Mouse (Mus musculus) midbrain, embryonic 10.5 days (tissue): ENCODE measurements around the gene Myo9a. TPM values are rescaled to one million over a fixed set of nuclear protein-coding genes. Genes with fewer than 3 reads are reported as not detected.

ENCODE experiments used
- DNase-seq: peaks from one replicate; pipeline ENCODE4 v3.0.0-alpha.2; 2017; ENCODE audit warnings: low spot score
- H3K27ac ChIP-seq: fragments of 300-500 bp; sonication (generic); replicated peaks from 2 replicates; pipeline ENCODE4 v1.5.1; 2016; ENCODE audit warnings: mild to moderate bottlenecking
- H3K27me3 ChIP-seq: fragments of 300-500 bp; sonication (generic); 2 replicates; pipeline ENCODE4 v1.6.1; 2016; ENCODE audit warnings: low read depth, mild to moderate bottlenecking; ENCODE audit not compliant: poor library complexity, severe bottlenecking
- H3K36me3 ChIP-seq: fragments of 300-500 bp; sonication (generic); 2 replicates; pipeline ENCODE4 v1.6.1; 2016; ENCODE audit warnings: mild to moderate bottlenecking, moderate library complexity
- H3K4me1 ChIP-seq: fragments of 300-500 bp; sonication (generic); 2 replicates; pipeline ENCODE4 v1.6.1; 2016
- H3K4me3 ChIP-seq: fragments of 300-500 bp; sonication (generic); 2 replicates; pipeline ENCODE4 v1.5.1; 2016; ENCODE audit warnings: mild to moderate bottlenecking, moderate library complexity
- H3K9me3 ChIP-seq: fragments of 300-500 bp; sonication (generic); replicated peaks from 2 replicates; pipeline ENCODE4 v1.6.1; 2016; ENCODE audit warnings: mild to moderate bottlenecking
- WGBS: fragments of 180-500 bp; shearing (Covaris S2); methylation state at CpG from one replicate; pipeline ENCODE4 v1.1.7; 2016; 5-methylcytosine and 5-hydroxymethylcytosine counted together
- polyA plus RNA-seq: library from polyadenylated mRNA; unstranded; fragments of >200 nt; fragmentation: Nextera tagmentation; extraction: Ambion mirVana; gene quantifications from 2 replicates; pipeline ENCODE4 v1.2.1, GENCODE M21; 2016

Gene Myo9a
- polyA plus RNA-seq, 1 experiment from 2014 or later: 10.4 TPM

DNA sequence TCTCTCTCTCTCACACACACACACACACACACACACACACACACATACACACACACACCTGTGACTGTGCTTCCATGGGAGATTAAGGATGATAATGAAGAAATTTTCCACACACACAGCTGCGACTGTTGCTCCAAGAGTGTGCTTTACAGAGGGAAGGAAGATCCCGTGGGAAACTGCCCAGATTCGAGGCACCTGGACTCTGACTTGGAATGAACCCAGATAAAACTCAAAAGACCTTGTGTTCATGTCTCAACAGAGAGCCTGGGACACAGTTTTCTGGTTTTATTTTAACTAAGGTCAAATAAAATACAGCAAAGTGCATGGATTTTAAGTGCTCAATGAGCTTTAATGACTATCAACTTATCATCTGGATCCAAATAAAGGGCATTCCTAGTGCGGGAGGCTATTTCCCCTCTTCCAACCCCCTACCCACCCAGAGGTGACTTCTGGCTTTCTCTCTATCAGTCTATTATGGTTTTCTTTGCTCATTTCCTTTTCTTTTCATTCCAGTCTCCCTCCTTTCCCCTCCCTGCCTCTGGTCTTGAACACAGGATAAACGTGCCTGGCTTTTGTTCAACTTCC lies 191.9 kb downstream of the Myo9a start:
- no peaks in the 10 kb centered on the region for H3K27me3 ChIP-seq
- DNase-seq: peak; percentile 9
- no peak overlapping the region for H3K4me3 ChIP-seq
- H3K27ac ChIP-seq: no peak overlapping the region
- peaks cover 6% of the 10 kb centered on the region; the same call in 1 of the 2 replicates for H3K4me1 ChIP-seq
- no peaks in the 10 kb centered on the region for H3K36me3 ChIP-seq
- WGBS: 82% methylated on average over 5 of the region's 5 CpGs
- H3K9me3 ChIP-seq: no peaks in the 10 kb centered on the region

GRCm38 (mm10) chr9:59943826-59944225 lies 193.1 kb downstream of the Myo9a start:
- H3K4me3 ChIP-seq: no peak overlapping the region
- H3K9me3 ChIP-seq: no peaks in the 10 kb centered on the region
- WGBS: 95% methylated on average over 6 of the region's 6 CpGs
- H3K36me3 ChIP-seq: no peaks in the 10 kb centered on the region
- H3K27ac ChIP-seq: no peak overlapping the region
- H3K27me3 ChIP-seq: no peaks in the 10 kb centered on the region
- peaks cover 6% of the 10 kb centered on the region; the same call in 1 of the 2 replicates for H3K4me1 ChIP-seq
- DNase-seq: peak; percentile 5

GRCm38 (mm10) chr9:59945241-59945640 lies 194.5 kb downstream of the Myo9a start:
- no peaks in the 10 kb centered on the region for H3K27me3 ChIP-seq
- no peaks in the 10 kb centered on the region for H3K36me3 ChIP-seq
- no peak overlapping the region for H3K27ac ChIP-seq
- WGBS: 83% methylated on average over 3 of the region's 3 CpGs
- no peak overlapping the region for H3K4me3 ChIP-seq
- no peaks in the 10 kb centered on the region for H3K9me3 ChIP-seq
- no peak for DNase-seq
- peaks cover 6% of the 10 kb centered on the region; the same call in 1 of the 2 replicates for H3K4me1 ChIP-seq

DNA sequence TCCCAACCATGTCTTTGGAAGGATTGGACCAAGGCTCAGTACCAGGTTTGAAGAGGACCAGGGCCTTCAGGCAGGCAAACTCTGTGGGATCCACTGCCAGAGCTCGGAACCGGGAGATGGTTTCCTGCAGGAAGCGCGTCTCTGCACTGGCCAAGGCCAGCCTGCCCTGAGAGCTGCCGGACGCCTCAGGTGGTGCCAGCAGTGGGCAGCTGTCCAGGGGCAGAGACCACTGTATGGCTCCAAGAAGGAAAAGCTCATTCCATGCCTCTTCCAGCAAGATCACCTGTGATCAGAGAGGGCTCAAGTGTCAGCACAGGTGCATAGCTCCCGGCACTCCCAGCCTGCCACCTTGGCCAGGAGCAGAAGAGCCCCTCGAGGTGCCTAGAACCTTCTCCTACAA lies 196.6 kb downstream of the Myo9a start:
- Histone ChIP-seq H3K4me1 (no peaks in the 10 kb centered on the region; the same call in 1 of the 2 replicates), H3K4me3 (no peak overlapping the region), H3K9me3 (no peaks in the 10 kb centered on the region), H3K36me3 (no peaks in the 10 kb centered on the region), H3K27ac (no peak overlapping the region), H3K27me3 (no peaks in the 10 kb centered on the region)
- DNase-seq: no peak
- 86% methylated on average over 8 of the region's 8 CpGs for WGBS

- no peak overlapping the region for H3K27ac ChIP-seq
- no peak for DNase-seq
- no peak overlapping the region for H3K4me3 ChIP-seq
- H3K4me1 ChIP-seq: peaks cover 7% of the 10 kb centered on the region
- H3K36me3 ChIP-seq: no peaks in the 10 kb centered on the region
- H3K27me3 ChIP-seq: no peaks in the 10 kb centered on the region
- no peaks in the 10 kb centered on the region for H3K9me3 ChIP-seq
- 84% methylated on average over 8 of the region's 8 CpGs for WGBS
These were observed 197.5 kb downstream of the Myo9a start for GRCm38 (mm10) chr9:59948226-59948625.

GRCm38 (mm10) chr9:59948691-59949250 lies 198.1 kb downstream of the Myo9a start:
- H3K9me3 ChIP-seq: no peaks in the 10 kb centered on the region
- no peak for DNase-seq
- H3K27me3 ChIP-seq: no peaks in the 10 kb centered on the region
- H3K4me1 ChIP-seq: peaks cover 7% of the 10 kb centered on the region
- no peak overlapping the region; the same call in 1 of the 2 replicates for H3K27ac ChIP-seq
- 93% methylated on average over 17 of the region's 17 CpGs for WGBS
- no peak overlapping the region for H3K4me3 ChIP-seq
- no peaks in the 10 kb centered on the region for H3K36me3 ChIP-seq

DNA sequence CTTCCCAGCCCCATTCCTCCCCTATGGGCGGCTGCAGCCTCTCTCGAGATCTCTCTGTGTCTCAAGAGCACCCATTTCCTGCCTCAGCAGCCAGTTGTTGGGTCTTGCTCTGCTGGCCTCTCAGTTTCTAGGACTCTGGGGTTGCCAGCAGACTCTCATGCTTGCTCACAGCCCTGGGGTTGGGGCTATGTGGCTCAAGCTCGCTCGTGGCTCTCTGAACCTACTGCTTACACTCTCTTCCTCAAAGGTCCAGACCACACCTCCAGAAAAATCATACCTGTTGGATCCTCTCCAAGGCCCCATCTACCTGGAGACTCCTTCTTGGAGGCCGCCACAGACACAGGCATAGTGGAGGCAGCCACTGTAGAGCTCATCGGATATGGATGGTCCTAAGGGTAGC lies 198.8 kb downstream of the Myo9a start:
- Histone ChIP-seq H3K4me3 (no peak overlapping the region), H3K4me1 (peaks cover 7% of the 10 kb centered on the region), H3K27me3 (no peaks in the 10 kb centered on the region), H3K9me3 (no peaks in the 10 kb centered on the region), H3K36me3 (no peaks in the 10 kb centered on the region), H3K27ac (no peak overlapping the region; the same call in 1 of the 2 replicates)
- 84% methylated on average over 6 of the region's 6 CpGs for WGBS
- DNase-seq: no peak

GRCm38 (mm10) chr9:59949981-59950380 lies 199.3 kb downstream of the Myo9a start:
- no peak overlapping the region for H3K27ac ChIP-seq
- peaks cover 7% of the 10 kb centered on the region for H3K4me1 ChIP-seq
- no peak for DNase-seq
- H3K4me3 ChIP-seq: no peak overlapping the region
- no peaks in the 10 kb centered on the region for H3K27me3 ChIP-seq
- H3K36me3 ChIP-seq: no peaks in the 10 kb centered on the region
- H3K9me3 ChIP-seq: no peaks in the 10 kb centered on the region
- 82% methylated on average over 5 of the region's 5 CpGs for WGBS

DNA sequence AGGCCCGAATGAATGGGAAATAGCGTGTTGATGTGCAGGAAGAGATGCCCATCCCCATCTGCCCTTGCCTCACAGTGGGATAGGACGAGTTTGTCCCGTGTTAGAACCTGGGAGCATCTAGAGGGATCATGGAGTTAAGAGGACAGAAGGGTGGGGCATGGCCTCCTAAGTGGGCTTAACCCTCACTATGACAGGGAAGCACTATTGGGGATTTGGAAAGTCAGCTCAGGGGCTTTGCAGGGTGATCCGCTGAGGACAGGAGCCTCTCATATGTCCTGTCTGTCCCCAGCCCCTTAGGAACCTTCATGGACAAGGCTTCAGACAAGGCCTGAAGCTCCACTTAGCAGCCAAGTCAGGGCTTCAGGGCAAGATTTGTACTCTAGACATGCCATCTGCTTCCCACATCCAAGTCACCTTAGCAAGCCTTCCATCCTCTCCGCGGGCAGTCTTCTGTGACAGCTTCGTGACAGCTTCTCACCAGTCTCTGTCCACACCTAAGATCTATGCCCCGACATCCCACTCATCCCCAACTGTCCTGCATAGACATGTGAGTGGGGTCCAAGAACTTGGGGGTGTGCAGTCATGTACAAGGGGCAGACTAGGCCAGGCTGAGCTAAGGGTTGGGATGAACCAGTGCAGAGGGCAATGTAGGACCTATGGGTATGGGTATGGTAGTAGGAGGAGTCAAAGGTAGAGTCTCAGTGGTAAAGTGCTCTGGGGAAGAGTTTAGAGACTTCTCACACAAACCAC lies 200.5 kb downstream of the Myo9a start:
- no peak for DNase-seq
- no peak overlapping the region for H3K4me3 ChIP-seq
- H3K9me3 ChIP-seq: no peaks in the 10 kb centered on the region
- no peaks in the 10 kb centered on the region for H3K27me3 ChIP-seq
- no peak overlapping the region for H3K27ac ChIP-seq
- peaks cover 9% of the 10 kb centered on the region for H3K4me1 ChIP-seq
- H3K36me3 ChIP-seq: no peaks in the 10 kb centered on the region
- WGBS: 90% methylated on average over 9 of the region's 9 CpGs

- no peaks in the 10 kb centered on the region for H3K27me3 ChIP-seq
- H3K27ac ChIP-seq: no peak overlapping the region
- H3K36me3 ChIP-seq: no peaks in the 10 kb centered on the region
- no peaks in the 10 kb centered on the region for H3K9me3 ChIP-seq
- WGBS: 78% methylated on average over 4 of the region's 4 CpGs
- no peak overlapping the region for H3K4me3 ChIP-seq
- H3K4me1 ChIP-seq: peaks cover 9% of the 10 kb centered on the region
- no peak for DNase-seq
These were observed 201.2 kb downstream of the Myo9a start for GRCm38 (mm10) chr9:59951943-59952342.

DNA sequence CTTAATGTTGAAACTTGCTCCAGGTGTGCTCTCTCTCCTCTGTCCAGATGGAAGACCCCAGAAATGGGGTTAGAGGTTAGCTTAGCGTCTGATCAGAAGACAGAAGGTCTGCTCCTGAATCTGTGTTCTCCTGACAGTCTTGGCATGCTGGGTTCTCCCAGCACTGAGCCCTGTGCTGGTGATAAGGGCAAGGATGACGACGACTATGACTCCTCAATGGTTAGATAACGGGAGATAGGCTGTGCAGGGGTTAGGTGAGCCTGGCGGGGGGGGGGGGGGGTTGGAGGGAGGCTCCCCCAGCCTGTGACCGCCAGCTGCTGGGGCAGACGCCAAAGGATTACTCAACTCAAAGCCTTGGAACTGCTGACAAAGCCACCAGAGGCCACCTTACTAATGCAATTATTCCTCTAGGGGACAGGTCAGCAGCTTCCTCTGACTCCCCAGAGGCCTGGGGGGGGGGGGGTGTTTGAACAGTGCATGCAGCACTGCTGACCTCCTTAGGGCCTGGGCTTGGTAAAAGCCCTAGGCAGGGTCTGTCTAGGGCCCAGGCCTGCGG lies 201.9 kb downstream of the Myo9a start:
- H3K4me1 ChIP-seq: peaks cover 9% of the 10 kb centered on the region
- H3K27ac ChIP-seq: no peak overlapping the region
- no peaks in the 10 kb centered on the region for H3K36me3 ChIP-seq
- no peak overlapping the region for H3K4me3 ChIP-seq
- no peaks in the 10 kb centered on the region for H3K9me3 ChIP-seq
- DNase-seq: no peak
- no peaks in the 10 kb centered on the region for H3K27me3 ChIP-seq
- WGBS: 51% methylated on average over 7 of the region's 8 CpGs

DNA sequence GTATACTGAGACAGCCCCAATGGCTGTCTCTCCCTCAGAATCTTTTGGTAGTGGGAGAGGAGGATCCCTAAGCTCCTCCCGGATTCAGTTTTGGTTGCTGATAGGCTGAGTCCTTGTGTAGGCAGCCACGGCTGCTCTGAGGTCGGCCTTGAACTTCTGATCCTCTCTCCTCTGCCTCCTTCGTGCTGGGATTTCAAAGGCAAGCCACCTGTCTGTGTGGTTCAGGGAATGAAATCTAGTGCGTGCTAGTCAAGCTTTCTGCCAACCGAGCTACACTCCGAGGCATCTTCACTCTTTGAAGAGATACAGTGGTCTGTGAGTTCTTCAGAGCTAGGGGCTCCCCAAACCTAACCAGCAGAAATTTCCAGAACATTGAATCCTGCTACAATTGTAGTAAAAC lies 202.9 kb downstream of the Myo9a start:
- Histone ChIP-seq H3K36me3 (no peaks in the 10 kb centered on the region), H3K4me1 (peaks cover 9% of the 10 kb centered on the region), H3K27me3 (no peaks in the 10 kb centered on the region), H3K4me3 (no peak overlapping the region), H3K27ac (no peak overlapping the region), H3K9me3 (no peaks in the 10 kb centered on the region)
- no peak for DNase-seq
- 84% methylated on average over 7 of the region's 7 CpGs for WGBS

- WGBS: 70% methylated on average over 3 of the region's 3 CpGs
- Histone ChIP-seq H3K4me3 (no peak overlapping the region), H3K36me3 (no peaks in the 10 kb centered on the region), H3K27me3 (no peaks in the 10 kb centered on the region; the same call in 1 of the 2 replicates), H3K27ac (no peak overlapping the region), H3K4me1 (peaks cover 14% of the 10 kb centered on the region), H3K9me3 (no peaks in the 10 kb centered on the region)
- DNase-seq: no peak
These were observed 204.5 kb downstream of the Myo9a start for GRCm38 (mm10) chr9:59955199-59955598.
